Comparison of ENCODE assay signal across 19 mouse cellular contexts in genomic region chr2:117429205-117429604, GRCm38 (mm10).
DNase-seq lines count a peak whose midpoint lies in the region; ATAC-seq lines count a peak whose summit lies in the region.
"Had no signal": no experiment of that assay in that cellular context is flagged by ENCODE, and none has a peak within 500 bp of the region (broad histone marks: within the 10 kb centered on the region; RNA-seq: fewer than 3 reads in every experiment).

No protein-coding gene starts in this region.

- H3K4me1 ChIP-seq in midbrain, embryonic 13.5 days (replicated peaks), result peaks cover 9% of the 10 kb centered on the region; the same call in 1 of the 2 replicates
- H3K4me1 ChIP-seq in midbrain, embryonic 11.5 days (ENCODE audit: control insufficient read depth, insufficient read depth, low read length), result no peaks in the 10 kb centered on the region
- peaks cover 5% of the 10 kb centered on the region for H3K4me1 ChIP-seq in limb, embryonic 13.5 days

- no peak overlapping the region for H3K27ac ChIP-seq in midbrain, embryonic 13.5 days
- no peak overlapping the region for H3K27ac ChIP-seq in midbrain, embryonic 11.5 days (ENCODE audit: low read depth, low read length)
- H3K27ac ChIP-seq in limb, embryonic 13.5 days, result no peak overlapping the region
- H3K27ac ChIP-seq: gastrocnemius, adult 2 months; kidney, postnatal 0 days had no signal

- no peaks in the 10 kb centered on the region for H3K27me3 ChIP-seq in midbrain, embryonic 13.5 days
- H3K27me3 ChIP-seq in midbrain, embryonic 11.5 days (ENCODE audit: control insufficient read depth, insufficient read depth, low read length), result no peaks in the 10 kb centered on the region
- peaks cover 25% of the 10 kb centered on the region for H3K27me3 ChIP-seq in limb, embryonic 13.5 days

- no peaks in the 10 kb centered on the region for H3K36me3 ChIP-seq in midbrain, embryonic 13.5 days
- H3K36me3 ChIP-seq in midbrain, embryonic 11.5 days (ENCODE audit: control insufficient read depth, insufficient read depth, low read length), result no peaks in the 10 kb centered on the region
- no peaks in the 10 kb centered on the region for H3K36me3 ChIP-seq in limb, embryonic 13.5 days

- no peak overlapping the region for H3K9ac ChIP-seq in midbrain, embryonic 13.5 days (replicated peaks)
- no peak overlapping the region for H3K9ac ChIP-seq in midbrain, embryonic 11.5 days (ENCODE audit: low read length)
- H3K9ac ChIP-seq in limb, embryonic 13.5 days, result no peak overlapping the region

- 44% methylated on average over 9 of the region's 9 CpGs for WGBS in midbrain, embryonic 13.5 days
- 65% methylated on average over 9 of the region's 9 CpGs for WGBS in midbrain, embryonic 11.5 days
- WGBS in limb, embryonic 13.5 days, result 27% methylated on average over 9 of the region's 9 CpGs

- no peaks in the 10 kb centered on the region for H3K9me3 ChIP-seq in midbrain, embryonic 13.5 days
- no peaks in the 10 kb centered on the region for H3K9me3 ChIP-seq in midbrain, embryonic 11.5 days (ENCODE audit: control insufficient read depth, low read length)
- peaks cover 2% of the 10 kb centered on the region; the same call in 1 of the 2 replicates for H3K9me3 ChIP-seq in limb, embryonic 13.5 days

- no peak overlapping the region for H3K4me2 ChIP-seq in midbrain, embryonic 13.5 days (replicated peaks)
- H3K4me2 ChIP-seq in midbrain, embryonic 11.5 days, result no peak overlapping the region
- 0 out of 2 replicates have a peak overlapping the region, but pooled peaks have one; percentile 7 for H3K4me2 ChIP-seq in limb, embryonic 13.5 days (replicated peaks)

- ATAC-seq in midbrain, embryonic 13.5 days, result 0 out of 2 replicates have a peak, but pooled peaks have one; percentile 53
- ATAC-seq in midbrain, embryonic 11.5 days (ENCODE audit: low FRiP score), result no peak
- 0 out of 2 replicates have a peak, but pooled peaks have one; percentile 24 for ATAC-seq in limb, embryonic 13.5 days (ENCODE audit: low FRiP score, low read depth)

- peak; percentile 8 for DNase-seq in embryo, embryonic 10 days (ENCODE audit: low spot score)
- no peak for DNase-seq in embryo, embryonic 11 days
- no peak for DNase-seq in midbrain, embryonic 11.5 days (ENCODE audit: low spot score, missing footprints)
- peak; percentile 1 for DNase-seq in thymus, postnatal 14 days
- no peak for DNase-seq in thymus, postnatal 0 days (ENCODE audit: low spot score)
- no peak for DNase-seq in heart, adult 9 months (ENCODE audit: low spot score in 2 of 2)
- DNase-seq: adrenal gland, postnatal 14 days; cerebellum, adult 11 months; cerebellum, adult 9-11 months; gastrocnemius, adult 2 months; heart, postnatal 4 days; kidney, adult 2 months; layer of hippocampus, adult 9-11 months; lung, postnatal 4 days; thymus, postnatal 36 days had no signal

- no peak overlapping the region for H3K4me3 ChIP-seq in midbrain, embryonic 13.5 days (replicated peaks)
- no peak overlapping the region for H3K4me3 ChIP-seq in midbrain, embryonic 11.5 days (ENCODE audit: low read depth, low read length)
- no peak overlapping the region for H3K4me3 ChIP-seq in limb, embryonic 13.5 days
- H3K4me3 ChIP-seq: gastrocnemius, adult 2 months; myocyte had no signal

Comparison
In these comparisons a context has a peak if more than half of its experiments do, and no peak if none do; other contexts are left out.
1. DNase-seq: peak in embryo, embryonic 10 days (single experiment) and thymus, postnatal 14 days (single experiment); none in embryo, embryonic 11 days (single experiment), midbrain, embryonic 11.5 days (single experiment), thymus, postnatal 0 days (single experiment) and heart, adult 9 months (0 of 2).